Mouse (Mus musculus) intestine, postnatal 0 days (tissue): ENCODE results near the gene Clstn2. TPM values are rescaled to one million over a fixed set of nuclear protein-coding genes. Genes with fewer than 3 reads are reported as not detected.

Source experiments
- ATAC-seq: fragments of 200-750 bp; cut with Nextera tagmentation; 2 replicates; pipeline ENCODE4 v1.8.0; 2017; ENCODE audit warnings: mild to moderate bottlenecking, moderate TSS enrichment, moderate library complexity
- H3K27ac ChIP-seq: fragments of 300-500 bp; sonication (generic); 2 replicates; pipeline ENCODE4 v1.5.1; 2014; ENCODE audit warnings: mild to moderate bottlenecking, low read depth, low read length, moderate library complexity
- H3K27me3 ChIP-seq: fragments of 300-500 bp; sonication (generic); replicated peaks from 2 replicates; pipeline ENCODE4 v1.6.1; 2014; ENCODE audit warnings: low read length, mixed read lengths; ENCODE audit not compliant: control insufficient read depth, insufficient read depth
- H3K36me3 ChIP-seq: fragments of 300-500 bp; sonication (generic); 2 replicates; pipeline ENCODE4 v1.6.1; 2014; ENCODE audit warnings: mild to moderate bottlenecking, moderate library complexity; ENCODE audit not compliant: control insufficient read depth, insufficient read depth
- H3K4me1 ChIP-seq: fragments of 300-500 bp; sonication (generic); replicated peaks from 2 replicates; pipeline ENCODE4 v1.6.1; 2014; ENCODE audit warnings: antibody characterized with exemption, low read length, mixed read lengths; ENCODE audit not compliant: control insufficient read depth, insufficient read depth
- H3K4me2 ChIP-seq: fragments of 300-500 bp; sonication (generic); replicated peaks from 2 replicates; pipeline ENCODE4 v1.6.1; 2014; ENCODE audit warnings: low read depth, mild to moderate bottlenecking, moderate library complexity
- H3K4me3 ChIP-seq: fragments of 300-500 bp; sonication (generic); 2 replicates; pipeline ENCODE4 v1.5.1; 2014; ENCODE audit warnings: low read depth, low read length
- H3K9ac ChIP-seq: fragments of 300-500 bp; sonication (generic); 2 replicates; pipeline ENCODE4 v1.6.1; 2014; ENCODE audit warnings: mild to moderate bottlenecking, low read depth, low read length
- H3K9me3 ChIP-seq: fragments of 300-500 bp; sonication (generic); 2 replicates; pipeline ENCODE4 v1.6.1; 2016; ENCODE audit warnings: mixed run types; ENCODE audit not compliant: control insufficient read depth
- CTCF ChIP-seq: sonication (generic); IDR thresholded peaks from 2 replicates; pipeline ENCODE4 v1.5.1; 2016; ENCODE audit warnings: low read depth, mild to moderate bottlenecking, control low read depth, antibody characterized with exemption, moderate library complexity
- WGBS: fragments of 180-500 bp; shearing (Covaris S2); extraction: QIAGEN DNeasy Blood & Tissue Kit; methylation state at CpG from one replicate; pipeline ENCODE4 v1.1.7; 2014; 5-methylcytosine and 5-hydroxymethylcytosine counted together
- polyA plus RNA-seq: library from polyadenylated mRNA; unstranded; fragments of >200 nt; fragmentation: Nextera tagmentation; extraction: Ambion mirVana; gene quantifications from 2 replicates; pipeline ENCODE4 v1.2.1, GENCODE M21; 2015

Gene Clstn2
- polyA plus RNA-seq, 1 experiment from 2014 or later, result 0.26 TPM

- Histone ChIP-seq H3K36me3 (no peaks in the 10 kb centered on the region), H3K4me1 (no peaks in the 10 kb centered on the region), H3K4me2 (no peak overlapping the region), H3K9ac (no peak overlapping the region), H3K27me3 (no peaks in the 10 kb centered on the region), H3K27ac (no peak overlapping the region), H3K9me3 (no peaks in the 10 kb centered on the region), H3K4me3 (no peak overlapping the region)
- WGBS, result 69% methylated on average over 13 of the region's 13 CpGs
- TF ChIP-seq CTCF, result no peak
- no peak for ATAC-seq
Observed at GRCm38 (mm10) chr9:97449316-97450050, 583.5 kb downstream of the Clstn2 start.

DNA sequence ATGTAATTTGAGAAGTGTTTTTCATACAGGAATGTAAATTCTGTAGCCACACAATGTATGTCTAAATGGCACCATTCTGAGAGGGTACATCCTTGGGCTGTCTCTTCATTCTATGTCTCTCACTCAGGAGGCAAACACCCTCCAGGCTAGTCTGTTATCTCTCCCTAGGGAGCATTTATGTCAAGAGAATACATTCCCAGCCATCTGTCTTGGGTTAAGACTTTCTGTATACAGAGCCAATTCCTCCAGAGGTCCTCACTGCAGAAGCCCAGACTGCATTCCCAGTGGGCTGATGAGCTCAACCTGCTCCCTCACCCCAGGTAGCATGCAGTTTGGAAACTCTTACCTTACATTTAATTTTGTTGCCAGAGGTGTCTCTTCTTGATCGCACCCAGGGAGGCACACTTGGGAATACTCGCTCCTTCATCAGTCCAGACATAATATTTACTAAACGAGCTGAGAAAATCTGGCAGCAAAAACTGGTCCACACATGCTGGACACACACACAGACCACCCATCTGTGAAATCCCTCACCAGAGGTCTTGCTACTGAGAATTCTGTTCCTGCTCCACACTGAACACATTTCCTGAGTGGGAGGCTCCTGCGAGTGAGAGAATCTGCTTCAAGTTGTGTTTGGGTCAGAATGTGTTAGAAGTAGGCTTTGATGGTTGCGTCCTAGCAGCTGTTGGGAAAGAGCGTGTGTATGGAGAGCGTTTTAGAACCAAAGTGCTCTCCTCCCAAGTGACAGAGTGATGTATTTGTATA, 592.9 kb downstream of the Clstn2 start:
- TF ChIP-seq CTCF, result no peak
- Histone ChIP-seq H3K4me3 (no peak overlapping the region), H3K4me1 (no peaks in the 10 kb centered on the region), H3K27ac (no peak overlapping the region), H3K9me3 (no peaks in the 10 kb centered on the region), H3K36me3 (no peaks in the 10 kb centered on the region), H3K9ac (no peak overlapping the region), H3K27me3 (no peaks in the 10 kb centered on the region), H3K4me2 (no peak overlapping the region)
- 61% methylated on average over 7 of the region's 7 CpGs for whole genome bisulfite sequencing
- ATAC-seq, result no peak

- no peak for ATAC-seq
- no peaks in the 10 kb centered on the region for H3K27me3 ChIP-seq
- H3K4me2 ChIP-seq, result no peak overlapping the region
- H3K9me3 ChIP-seq, result no peaks in the 10 kb centered on the region
- no peak overlapping the region for H3K9ac ChIP-seq
- TF ChIP-seq CTCF, result no peak
- H3K36me3 ChIP-seq, result no peaks in the 10 kb centered on the region
- H3K27ac ChIP-seq, result no peak overlapping the region
- H3K4me3 ChIP-seq, result no peak overlapping the region
- no peaks in the 10 kb centered on the region for H3K4me1 ChIP-seq
- 68% methylated on average over 3 of the region's 3 CpGs for WGBS
Observed at GRCm38 (mm10) chr9:97434666-97435065, 598.3 kb downstream of the Clstn2 start.

- H3K27me3 ChIP-seq, result no peaks in the 10 kb centered on the region
- no peaks in the 10 kb centered on the region for H3K9me3 ChIP-seq
- no peak overlapping the region for H3K4me2 ChIP-seq
- H3K27ac ChIP-seq, result no peak overlapping the region
- H3K36me3 ChIP-seq, result no peaks in the 10 kb centered on the region
- H3K4me1 ChIP-seq, result no peaks in the 10 kb centered on the region
- WGBS, result 69% methylated on average over 1 of the region's 1 CpGs
- no peak for ATAC-seq
- no peak for TF ChIP-seq CTCF
- H3K4me3 ChIP-seq, result no peak overlapping the region
- H3K9ac ChIP-seq, result no peak overlapping the region
Observed at GRCm38 (mm10) chr9:97429885-97430449, 603.0 kb downstream of the Clstn2 start.

GRCm38 (mm10) chr9:97428127-97428526, 604.9 kb downstream of the Clstn2 start:
- Histone ChIP-seq H3K36me3 (no peaks in the 10 kb centered on the region), H3K27me3 (no peaks in the 10 kb centered on the region), H3K4me2 (no peak overlapping the region), H3K4me3 (no peak overlapping the region), H3K9me3 (no peaks in the 10 kb centered on the region), H3K4me1 (no peaks in the 10 kb centered on the region), H3K9ac (no peak overlapping the region), H3K27ac (no peak overlapping the region)
- ATAC-seq, result no peak
- TF ChIP-seq CTCF, result no peak
- WGBS, result 71% methylated on average over 7 of the region's 7 CpGs

DNA sequence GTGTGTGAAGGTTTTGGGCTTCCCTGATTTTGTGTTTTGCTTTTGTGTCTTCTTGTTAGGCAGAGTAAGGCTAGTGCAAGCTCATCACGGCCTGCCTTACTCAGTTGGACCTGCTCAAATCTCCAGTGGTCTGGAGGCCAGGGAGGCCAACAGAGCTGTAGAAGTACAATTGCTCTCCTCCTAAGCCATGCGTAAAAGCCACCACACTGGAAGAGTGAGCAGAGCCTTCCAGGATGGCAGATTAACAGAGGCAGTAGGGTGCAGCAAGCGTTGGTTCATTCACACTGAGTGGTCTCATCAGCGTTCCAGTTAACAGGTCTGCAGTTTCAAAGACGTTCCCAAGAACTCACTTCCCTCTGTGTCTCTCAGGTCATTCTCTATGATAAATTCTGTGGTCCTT, 612.1 kb downstream of the Clstn2 start:
- no peak overlapping the region for H3K27ac ChIP-seq
- H3K4me1 ChIP-seq, result no peaks in the 10 kb centered on the region
- H3K9ac ChIP-seq, result no peak overlapping the region
- no peaks in the 10 kb centered on the region for H3K9me3 ChIP-seq
- no peak for TF ChIP-seq CTCF
- no peak overlapping the region for H3K4me2 ChIP-seq
- H3K4me3 ChIP-seq, result no peak overlapping the region
- no peaks in the 10 kb centered on the region for H3K27me3 ChIP-seq
- 59% methylated on average over 5 of the region's 5 CpGs for WGBS
- H3K36me3 ChIP-seq, result no peaks in the 10 kb centered on the region
- no peak for ATAC-seq
